Mouse (Mus musculus) cortical plate, adult 2 months (tissue): ENCODE measurements around the gene Ndufaf2.

Source experiments
- CTCF ChIP-seq: fragments of 200-500 bp; IDR thresholded peaks from 2 replicates; pipeline ENCODE4 v1.5.1; 2011; ENCODE audit warnings: mild to moderate bottlenecking, control low read depth, low read length; ENCODE audit not compliant: insufficient read depth; ENCODE audit errors: extremely low read depth
- POLR2A ChIP-seq: fragments of 200-500 bp; IDR thresholded peaks from 2 replicates; pipeline ENCODE4 v1.6.1; 2011; ENCODE audit warnings: mild to moderate bottlenecking, low read length, control low read depth; ENCODE audit not compliant: insufficient read depth; ENCODE audit errors: extremely low read depth

DNA sequence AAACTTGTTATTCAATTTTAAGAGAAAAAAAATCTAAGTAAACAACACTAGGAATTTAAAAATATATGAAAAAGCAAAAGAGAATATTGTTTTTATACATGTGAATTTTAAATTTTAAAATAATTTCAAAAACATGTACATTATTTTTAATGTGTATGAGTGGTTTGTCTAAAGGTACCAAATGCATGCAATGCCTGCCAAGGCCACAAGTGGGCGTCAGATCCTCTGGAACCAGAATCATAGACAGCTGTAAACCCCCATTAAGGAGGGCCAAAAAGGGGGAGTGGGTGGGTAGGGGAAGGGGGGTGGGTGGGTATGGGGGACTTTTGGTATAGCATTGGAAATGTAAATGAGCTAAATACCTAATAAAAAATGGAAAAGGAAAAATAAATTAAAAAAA lies 31.3 kb downstream of the Ndufaf2 start:
- TF ChIP-seq CTCF (peak; percentile 50), POLR2A (no peak)
